Mouse (Mus musculus) thymus, adult 2 months (tissue): Measurements from ENCODE around the gene Rbms3.

Experiments
- CTCF ChIP-seq: fragments of 200-500 bp; IDR thresholded peaks from 2 replicates; pipeline ENCODE4 v1.5.1; 2012; ENCODE audit warnings: mild to moderate bottlenecking, control low read depth, low read length, moderate library complexity, borderline replicate concordance; ENCODE audit not compliant: control insufficient read depth, poor library complexity, insufficient read depth; ENCODE audit errors: extremely low read depth
- POLR2A ChIP-seq: fragments of 200-500 bp; IDR thresholded peaks from 2 replicates; pipeline ENCODE4 v1.6.1; 2012; ENCODE audit warnings: mild to moderate bottlenecking, low read length, control low read depth, moderate library complexity; ENCODE audit not compliant: control insufficient read depth, poor library complexity, insufficient read depth; ENCODE audit errors: extremely low read depth

DNA sequence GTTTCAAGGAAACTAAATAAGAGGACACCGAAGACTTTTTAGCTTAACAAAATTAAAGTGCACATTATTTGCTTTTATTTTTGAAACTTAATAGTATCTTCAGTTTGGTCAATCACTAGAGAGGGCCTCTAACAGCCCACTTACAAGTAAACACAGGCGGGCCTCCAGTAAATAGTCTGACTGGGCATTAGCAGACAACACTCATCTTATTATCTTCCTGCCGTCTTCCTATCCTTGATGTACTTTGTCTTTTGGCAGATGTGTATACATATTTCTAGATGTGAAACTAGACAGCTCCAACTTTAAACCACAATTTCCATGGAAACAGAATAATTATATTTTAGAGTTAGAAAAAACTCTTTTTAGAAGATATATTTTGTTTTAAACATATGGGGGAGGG lies 901.6 kb downstream of the Rbms3 start:
- TF ChIP-seq CTCF (no peak), POLR2A (no peak)
